Mouse (Mus musculus) Muller cell, postnatal 12 days (primary cell): ENCODE data around the gene Nup153.

Experiments
- DNase-seq: peaks from one replicate; pipeline ENCODE4 v3.0.0-alpha.2; 2015; ENCODE audit errors: inconsistent ontology term

The Nup153 gene

DNA sequence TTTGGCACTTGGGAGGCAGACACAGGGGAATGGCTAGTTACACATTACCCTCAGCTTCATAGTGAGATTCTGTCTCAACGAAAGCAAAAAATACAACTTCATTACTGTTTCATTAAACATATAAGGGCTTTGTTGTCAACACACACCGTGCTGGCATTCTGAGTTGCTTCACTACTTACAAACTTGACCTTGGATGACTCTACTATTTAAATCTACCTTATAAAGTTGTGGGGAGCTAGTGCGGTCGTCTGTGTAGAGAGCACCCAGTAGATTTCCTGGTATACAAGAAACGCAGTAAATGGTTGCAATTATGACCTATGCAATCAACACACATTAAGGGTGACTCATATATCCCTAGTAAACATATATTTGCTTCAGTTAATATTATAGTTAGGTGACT lies 671 bp upstream of the Nup153 start:
- no peak for DNase-seq

GRCm38 (mm10) chr13:46727038-46727836 lies 503 bp downstream of the Nup153 start:
- DNase-seq, result peak; percentile 84

DNA sequence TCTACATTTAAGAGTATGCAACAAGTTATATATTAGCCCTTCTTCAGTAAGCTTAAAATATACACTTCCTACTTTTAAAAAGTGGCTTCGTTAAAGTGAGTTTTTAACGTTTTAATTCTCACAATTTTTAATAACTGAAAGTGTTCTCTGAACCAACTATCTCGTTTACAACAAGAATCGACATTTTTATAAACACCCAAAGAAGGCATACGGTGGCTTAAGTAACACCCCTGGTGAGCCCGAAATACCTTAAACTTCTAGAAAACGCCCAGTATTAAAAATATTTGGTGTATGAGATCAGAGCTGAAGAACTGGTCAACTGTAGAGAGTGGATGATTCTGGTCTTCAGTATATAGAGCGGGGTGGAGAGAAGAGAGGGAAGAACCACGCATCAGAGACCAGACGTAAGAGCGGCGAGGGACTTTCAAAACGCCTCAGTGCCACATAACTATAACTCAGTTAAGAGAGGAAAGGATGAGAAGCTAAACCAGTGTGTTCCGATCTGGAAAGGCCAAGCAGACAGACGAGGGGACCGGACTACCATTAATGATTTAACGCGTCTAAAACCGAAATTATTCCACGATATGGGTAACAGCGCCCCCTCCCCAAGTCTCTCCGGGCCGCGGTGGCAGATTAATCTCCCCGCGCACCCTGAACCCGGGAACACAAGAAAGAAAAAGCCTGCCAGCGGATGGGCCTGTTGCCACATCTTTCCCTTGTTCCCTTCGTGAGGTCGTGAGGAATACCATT lies 1.3 kb downstream of the Nup153 start:
- peak; percentile 51 for DNase-seq

GRCm38 (mm10) chr13:46725227-46725626 lies 2.5 kb downstream of the Nup153 start:
- DNase-seq, result peak; percentile 11

DNA sequence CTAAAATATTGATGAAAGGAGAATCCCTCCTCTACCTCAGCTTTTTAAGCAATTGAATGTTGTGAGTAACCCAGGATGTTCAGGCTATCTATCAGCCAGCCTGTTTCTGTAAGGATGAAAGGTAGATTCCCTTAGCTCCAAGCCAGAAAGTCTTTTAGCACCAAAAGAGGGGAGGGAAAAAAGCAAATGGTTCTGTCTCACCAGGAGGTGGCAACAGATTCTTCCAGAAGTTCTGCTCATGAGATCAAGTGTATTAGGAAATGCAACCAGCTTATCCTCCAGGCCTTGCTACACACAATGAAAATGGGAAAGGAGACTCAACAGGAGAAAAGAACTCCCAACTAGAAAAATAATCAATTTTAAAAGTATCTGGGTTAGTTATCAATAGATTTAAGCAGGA lies 3.4 kb downstream of the Nup153 start:
- no peak for DNase-seq

DNA sequence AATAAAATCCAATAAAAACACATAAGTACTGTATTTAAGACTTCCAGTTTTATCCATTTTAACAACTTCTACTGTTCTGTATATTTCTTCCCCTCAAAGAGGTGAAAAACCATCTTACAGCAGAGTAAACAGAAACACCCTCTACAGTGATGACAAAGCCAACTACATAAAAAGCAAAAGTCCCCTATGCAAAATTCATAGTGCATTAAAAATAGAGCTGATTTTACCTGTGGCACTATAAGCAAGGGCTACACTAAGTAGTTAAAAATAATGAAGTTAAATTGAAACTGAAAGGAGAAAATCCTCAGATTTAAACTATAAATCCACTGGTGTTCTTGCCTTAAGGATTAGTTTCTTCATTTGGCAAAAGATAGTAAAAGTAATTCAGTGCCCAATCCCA lies 6.7 kb downstream of the Nup153 start:
- DNase-seq, result no peak

- DNase-seq, result no peak
Observed at GRCm38 (mm10) chr13:46718893-46719400, 8.8 kb downstream of the Nup153 start.

DNA sequence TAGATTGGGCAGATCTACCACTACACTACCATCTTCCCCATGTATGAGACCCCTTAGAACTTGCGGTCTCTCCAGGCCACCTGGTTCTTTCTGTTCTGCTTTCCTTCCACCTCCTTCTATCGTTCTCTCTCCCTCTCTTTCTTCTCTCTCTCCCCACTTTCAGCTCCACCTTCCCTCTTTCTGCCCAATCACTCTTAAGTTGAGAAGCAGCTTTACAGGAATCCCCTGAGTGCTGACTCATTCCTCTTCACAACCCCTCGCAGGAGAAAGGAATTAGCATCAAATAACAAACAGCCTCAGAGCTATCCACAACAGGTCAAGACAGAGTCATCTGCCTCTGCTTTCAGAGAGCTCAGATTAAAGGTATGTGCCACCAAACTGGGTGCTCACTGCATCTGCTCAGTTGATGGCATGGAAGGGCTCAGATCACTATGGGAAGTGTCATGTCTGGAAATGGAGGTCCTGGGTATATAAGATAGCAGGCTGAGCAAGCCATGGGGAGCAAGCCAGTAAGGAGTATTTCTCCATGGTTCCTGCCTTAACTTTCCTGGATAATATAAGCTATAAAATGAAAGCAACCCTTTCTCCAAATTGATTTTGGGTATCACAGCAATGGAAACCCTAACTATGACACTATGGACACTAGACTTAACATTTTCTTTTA lies 11.6 kb downstream of the Nup153 start:
- no peak for DNase-seq

- DNase-seq, result no peak
Observed at GRCm38 (mm10) chr13:46713486-46713885, 14.3 kb downstream of the Nup153 start.

- no peak for DNase-seq
Observed at GRCm38 (mm10) chr13:46703138-46703537, 24.6 kb downstream of the Nup153 start.

GRCm38 (mm10) chr13:46701486-46701885 lies 26.3 kb downstream of the Nup153 start:
- no peak for DNase-seq

DNA sequence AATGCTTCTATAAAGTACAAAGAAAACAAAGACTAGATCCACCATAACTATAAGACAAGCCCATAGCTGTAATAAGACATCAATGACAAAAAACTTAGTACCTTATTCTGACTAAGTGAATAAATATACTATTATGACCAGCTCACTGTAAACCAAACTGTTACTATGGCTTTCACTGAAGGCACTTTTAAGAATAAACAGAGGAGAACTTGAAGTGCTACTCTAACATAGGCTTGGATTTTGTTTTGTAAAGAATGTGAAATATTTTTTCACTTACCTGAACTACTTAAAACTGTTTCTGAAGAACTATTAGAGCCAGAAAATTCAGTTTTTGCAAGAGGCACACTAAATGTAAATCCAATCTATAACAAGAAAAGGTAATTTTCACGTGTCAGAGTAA lies 28.4 kb downstream of the Nup153 start:
- no peak for DNase-seq

- no peak for DNase-seq
Observed at GRCm38 (mm10) chr13:46696788-46697187, 31.0 kb downstream of the Nup153 start.

- no peak for DNase-seq
Observed at GRCm38 (mm10) chr13:46695932-46696331, 31.8 kb downstream of the Nup153 start.

DNA sequence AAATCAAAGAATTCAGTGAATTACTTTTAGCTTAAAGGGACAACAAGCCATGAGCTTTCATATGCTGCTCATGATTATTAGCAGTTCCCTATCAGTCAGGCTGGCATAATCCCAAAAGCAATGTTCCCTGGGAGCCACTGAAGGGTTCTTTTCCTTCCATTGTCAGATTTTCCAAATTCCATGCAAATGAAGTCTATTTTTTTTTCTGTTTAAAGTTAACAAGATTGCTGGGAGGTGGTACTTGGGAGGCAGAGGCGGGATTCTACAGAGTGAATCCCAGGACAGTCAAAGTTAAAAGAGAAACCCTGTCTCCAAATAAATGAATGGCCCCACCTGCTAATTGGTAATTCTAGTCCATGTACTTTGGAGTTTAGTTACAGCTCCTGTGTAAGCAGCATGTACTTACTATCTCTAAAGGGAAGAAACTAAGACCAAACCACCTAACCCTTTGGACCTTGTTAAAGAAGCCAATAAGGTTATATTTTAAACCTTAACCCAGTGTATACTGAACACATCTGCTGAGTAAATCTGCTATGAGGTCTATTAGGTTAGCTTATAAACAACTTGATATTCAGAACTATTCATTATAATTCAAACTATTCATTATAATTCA lies 32.3 kb downstream of the Nup153 start:
- peak; percentile 14 for DNase-seq

DNA sequence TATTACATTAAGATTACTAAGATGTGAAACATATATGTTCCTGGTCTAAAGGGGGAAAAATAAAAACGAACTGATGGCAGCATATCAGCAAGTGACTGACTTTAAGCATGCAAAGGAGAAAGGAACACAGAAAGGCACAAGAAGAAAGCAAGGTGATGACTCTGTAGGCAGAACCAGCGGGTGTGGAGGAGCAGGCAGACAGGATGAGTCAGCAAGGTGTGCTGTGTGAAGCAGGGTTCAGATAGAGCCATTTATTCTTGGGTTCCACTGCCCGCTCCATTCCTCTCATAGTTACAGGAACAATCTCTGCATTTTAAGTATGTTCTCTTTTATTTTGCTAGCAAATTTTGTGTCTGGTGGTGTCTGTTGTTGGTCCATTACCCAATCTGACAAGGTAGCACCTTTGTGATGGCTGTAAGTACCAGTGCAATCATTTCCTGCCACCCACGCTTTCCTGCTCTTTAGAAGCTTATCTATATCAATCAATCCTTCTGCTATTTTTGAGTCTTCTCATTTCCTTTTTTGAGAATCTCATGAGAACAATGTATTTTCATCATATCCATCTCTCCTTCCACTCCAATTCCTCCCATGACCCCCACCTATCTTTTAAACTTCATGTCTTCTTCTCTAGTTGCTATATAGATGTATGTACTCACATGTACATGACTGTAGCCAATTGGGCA lies 37.0 kb downstream of the Nup153 start:
- no peak for DNase-seq

DNA sequence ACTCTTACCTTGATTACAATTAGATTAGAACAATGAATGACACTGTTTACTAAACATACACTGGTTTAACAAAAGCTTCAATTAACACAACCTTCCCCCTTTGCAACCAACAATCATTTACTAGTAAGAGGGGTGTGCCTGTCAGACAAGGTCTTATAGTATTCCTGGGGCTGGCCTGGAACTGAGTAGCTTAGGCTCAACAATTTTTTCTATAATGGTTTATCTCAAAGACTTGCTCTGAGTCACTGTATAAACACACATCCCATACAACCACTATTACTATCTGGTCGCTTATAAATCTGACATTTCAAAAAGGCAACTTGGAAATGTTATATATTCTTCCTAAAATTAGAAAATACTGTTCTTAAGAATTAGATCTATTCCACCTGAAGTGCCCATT lies 44.4 kb downstream of the Nup153 start:
- DNase-seq, result no peak

- DNase-seq, result no peak
Observed at GRCm38 (mm10) chr13:46682921-46683320, 44.8 kb downstream of the Nup153 start.

DNA sequence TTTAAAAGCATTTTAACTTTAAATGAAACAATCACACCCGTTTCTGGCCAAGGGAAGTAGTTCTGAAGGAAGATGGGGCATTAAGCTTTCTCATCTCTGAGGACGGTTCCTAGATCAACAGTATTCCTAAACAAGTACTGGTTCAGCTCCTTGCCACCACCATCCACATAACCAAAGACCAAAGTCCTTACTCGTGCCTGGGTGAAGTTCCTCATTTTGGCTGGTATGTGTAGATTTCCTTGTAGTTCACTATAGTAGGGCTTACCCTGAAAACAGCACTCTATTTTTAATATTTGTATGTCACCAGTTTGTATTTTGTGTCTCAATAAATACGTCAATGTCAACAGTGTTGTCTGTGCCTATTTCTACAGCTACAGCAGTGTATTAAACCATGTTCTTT lies 50.0 kb downstream of the Nup153 start:
- DNase-seq, result no peak

DNA sequence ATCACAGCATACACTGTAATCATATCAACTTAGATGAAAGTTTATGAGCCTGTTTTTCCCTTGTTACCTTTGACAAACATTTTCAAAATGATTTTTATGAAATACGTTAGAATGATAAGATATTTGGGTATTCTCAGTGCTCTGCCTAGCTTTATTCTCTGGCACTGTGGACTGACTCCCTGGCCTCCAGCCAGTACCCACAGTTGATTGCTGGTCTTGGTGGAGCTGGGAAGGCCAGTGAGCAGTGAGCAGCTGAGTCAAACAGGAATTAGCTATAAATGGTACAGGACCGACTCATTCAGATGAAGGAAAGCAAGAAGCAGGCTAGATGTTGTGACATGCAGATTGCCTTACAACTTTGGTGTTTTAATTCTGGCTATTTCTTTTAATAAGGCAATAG lies 53.1 kb downstream of the Nup153 start:
- peak; percentile 22 for DNase-seq

DNA sequence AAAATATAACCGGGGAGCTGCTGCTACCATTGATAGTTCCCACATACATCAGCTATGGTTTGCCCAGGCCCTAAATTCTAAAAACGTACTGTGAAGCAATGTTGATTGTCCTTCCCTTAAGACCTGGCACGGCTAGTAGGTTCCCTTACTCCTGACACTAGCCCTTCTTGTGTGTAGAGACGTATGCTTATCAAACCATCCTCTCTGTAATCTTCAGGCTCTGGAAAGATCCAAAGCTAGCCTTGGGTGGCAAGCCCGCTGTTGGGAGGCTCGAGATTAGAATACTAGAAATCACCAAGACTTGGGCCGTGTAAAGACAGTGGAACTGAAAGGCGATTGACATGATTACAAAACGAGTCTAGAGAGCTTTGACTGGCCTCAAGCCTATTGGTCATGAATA lies 57.2 kb downstream of the Nup153 start:
- DNase-seq, result peak; percentile 7
